Mouse (Mus musculus) lung, embryonic 15.5 days (tissue): ENCODE measurements around the gene Gna15. TPM values are rescaled to one million over a fixed set of nuclear protein-coding genes. Genes with fewer than 3 reads are reported as not detected.

ENCODE experiments used
- ATAC-seq: fragments of 200-750 bp; cut with Nextera tagmentation; 2 replicates; pipeline ENCODE4 v1.8.0; 2017; ENCODE audit warnings: moderate number of reproducible peaks, borderline replicate concordance; ENCODE audit not compliant: low FRiP score, low TSS enrichment; ENCODE audit errors: extremely low read depth
- H3K27ac ChIP-seq: fragments of 300-500 bp; sonication (generic); 2 replicates; pipeline ENCODE4 v1.5.1; 2015; ENCODE audit warnings: moderate library complexity, mild to moderate bottlenecking, inconsistent platforms
- H3K27me3 ChIP-seq: fragments of 300-500 bp; sonication (generic); 2 replicates; pipeline ENCODE4 v1.6.1; 2015; ENCODE audit warnings: inconsistent platforms
- H3K36me3 ChIP-seq: fragments of 300-500 bp; sonication (generic); 2 replicates; pipeline ENCODE4 v1.6.1; 2015; ENCODE audit warnings: inconsistent platforms
- H3K4me1 ChIP-seq: fragments of 300-500 bp; sonication (generic); 2 replicates; pipeline ENCODE4 v1.6.1; 2015; ENCODE audit warnings: inconsistent platforms
- H3K4me2 ChIP-seq: fragments of 300-500 bp; sonication (generic); 2 replicates; pipeline ENCODE4 v1.6.1; 2015; ENCODE audit warnings: inconsistent platforms, mild to moderate bottlenecking, moderate library complexity
- H3K4me3 ChIP-seq: fragments of 300-500 bp; sonication (generic); 2 replicates; pipeline ENCODE4 v1.5.1; 2015; ENCODE audit warnings: mild to moderate bottlenecking, inconsistent platforms
- H3K9ac ChIP-seq: fragments of 300-500 bp; sonication (generic); 2 replicates; pipeline ENCODE4 v1.6.1; 2015; ENCODE audit warnings: inconsistent platforms
- H3K9me3 ChIP-seq: fragments of 300-500 bp; sonication (generic); 2 replicates; pipeline ENCODE4 v1.6.1; 2016; ENCODE audit warnings: inconsistent platforms
- WGBS: fragments of 180-500 bp; shearing (Covaris S2); methylation state at CpG from one replicate; pipeline ENCODE4 v1.1.7; 2015; 5-methylcytosine and 5-hydroxymethylcytosine counted together
- polyA plus RNA-seq: library from polyadenylated mRNA; unstranded; fragments of >200 nt; fragmentation: Nextera tagmentation; extraction: Ambion mirVana; gene quantifications from 2 replicates; pipeline ENCODE4 v1.2.1, GENCODE M21; 2015

Gna15 gene
- polyA plus RNA-seq, 1 experiment from 2014 or later = 1.7 TPM

- Histone ChIP-seq H3K9ac (no peak overlapping the region), H3K4me1 (peaks cover 25% of the 10 kb centered on the region), H3K9me3 (no peaks in the 10 kb centered on the region), H3K27ac (no peak overlapping the region), H3K4me3 (peak overlapping the region; percentile 8; the same call in 1 of the 2 replicates), H3K27me3 (peaks cover 99% of the 10 kb centered on the region), H3K4me2 (peak overlapping the region; percentile 44), H3K36me3 (no peaks in the 10 kb centered on the region)
- WGBS = 3% methylated on average over 16 of the region's 16 CpGs
- ATAC-seq = no peak
Measured at GRCm38 (mm10) chr10:81461673-81462414, 62.2 kb downstream of the Gna15 start.

- no peaks in the 10 kb centered on the region for H3K9me3 ChIP-seq
- no peak overlapping the region for H3K4me3 ChIP-seq
- no peak overlapping the region for H3K4me2 ChIP-seq
- peaks cover 100% of the 10 kb centered on the region for H3K27me3 ChIP-seq
- no peak overlapping the region for H3K9ac ChIP-seq
- H3K36me3 ChIP-seq = no peaks in the 10 kb centered on the region
- peaks cover 25% of the 10 kb centered on the region for H3K4me1 ChIP-seq
- H3K27ac ChIP-seq = no peak overlapping the region
- no peak for ATAC-seq
- 30% methylated on average over 11 of the region's 11 CpGs for WGBS
Measured at GRCm38 (mm10) chr10:81460951-81461350, 63.1 kb downstream of the Gna15 start.

GRCm38 (mm10) chr10:81460471-81460870, 63.6 kb downstream of the Gna15 start:
- Histone ChIP-seq H3K9ac (no peak overlapping the region), H3K4me2 (no peak overlapping the region), H3K36me3 (no peaks in the 10 kb centered on the region), H3K9me3 (no peaks in the 10 kb centered on the region), H3K4me3 (no peak overlapping the region), H3K4me1 (peaks cover 25% of the 10 kb centered on the region), H3K27ac (no peak overlapping the region), H3K27me3 (peaks cover 100% of the 10 kb centered on the region)
- ATAC-seq = no peak
- 30% methylated on average over 20 of the region's 20 CpGs for whole genome bisulfite sequencing

DNA sequence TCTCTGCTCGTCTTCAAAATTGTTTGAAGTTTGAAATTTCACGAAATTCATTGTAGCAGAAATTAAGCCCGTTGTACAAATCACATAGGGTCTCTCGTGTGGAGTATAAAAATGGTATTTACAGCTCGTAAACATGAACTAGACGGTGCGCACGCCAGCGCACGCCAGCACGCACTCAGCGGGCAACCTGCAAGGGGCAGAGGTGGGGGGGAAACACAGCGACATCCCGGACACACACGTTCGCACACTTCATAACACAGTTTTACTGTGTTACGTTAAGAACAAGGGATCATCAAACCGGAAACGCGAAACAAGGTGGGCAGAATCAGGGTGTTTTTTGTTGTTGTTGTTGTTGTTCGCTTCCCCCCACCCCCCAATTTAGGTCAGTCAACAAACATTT, 64.6 kb downstream of the Gna15 start:
- H3K4me3 ChIP-seq = no peak overlapping the region
- H3K36me3 ChIP-seq = no peaks in the 10 kb centered on the region
- no peak for ATAC-seq
- H3K4me1 ChIP-seq = peaks cover 16% of the 10 kb centered on the region
- 59% methylated on average over 21 of the region's 21 CpGs for WGBS
- H3K27me3 ChIP-seq = peaks cover 100% of the 10 kb centered on the region
- no peak overlapping the region for H3K27ac ChIP-seq
- no peak overlapping the region for H3K9ac ChIP-seq
- H3K9me3 ChIP-seq = no peaks in the 10 kb centered on the region
- no peak overlapping the region for H3K4me2 ChIP-seq

DNA sequence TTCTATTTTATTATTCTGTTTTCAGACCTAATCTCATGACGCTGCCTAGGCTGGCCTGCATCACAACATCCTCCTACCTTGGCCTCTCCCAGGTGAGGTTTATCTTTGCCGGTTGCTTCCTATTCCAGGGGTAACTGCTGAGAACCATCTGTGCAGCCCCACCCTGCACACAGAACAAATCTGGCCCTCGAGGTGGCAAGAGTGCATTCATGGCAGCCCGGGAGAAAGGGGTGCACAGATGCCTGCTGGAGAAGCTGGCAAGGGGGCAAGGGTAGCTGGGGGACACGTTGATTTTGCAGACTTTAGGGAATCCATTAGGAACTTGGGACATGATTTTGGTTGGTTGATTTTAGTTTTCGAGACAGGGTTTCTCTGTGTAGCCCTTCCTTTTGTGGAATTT, 65.8 kb downstream of the Gna15 start:
- Histone ChIP-seq H3K9ac (no peak overlapping the region), H3K4me1 (peaks cover 11% of the 10 kb centered on the region; the same call in 1 of the 2 replicates), H3K4me2 (no peak overlapping the region), H3K27ac (no peak overlapping the region), H3K4me3 (no peak overlapping the region), H3K27me3 (peaks cover 100% of the 10 kb centered on the region), H3K36me3 (no peaks in the 10 kb centered on the region), H3K9me3 (no peaks in the 10 kb centered on the region)
- WGBS = 74% methylated on average over 6 of the region's 6 CpGs
- ATAC-seq = no peak

- WGBS = 81% methylated on average over 8 of the region's 8 CpGs
- ATAC-seq = no peak
- peaks cover 100% of the 10 kb centered on the region for H3K27me3 ChIP-seq
Measured at GRCm38 (mm10) chr10:81457624-81458023, 66.4 kb downstream of the Gna15 start.

DNA sequence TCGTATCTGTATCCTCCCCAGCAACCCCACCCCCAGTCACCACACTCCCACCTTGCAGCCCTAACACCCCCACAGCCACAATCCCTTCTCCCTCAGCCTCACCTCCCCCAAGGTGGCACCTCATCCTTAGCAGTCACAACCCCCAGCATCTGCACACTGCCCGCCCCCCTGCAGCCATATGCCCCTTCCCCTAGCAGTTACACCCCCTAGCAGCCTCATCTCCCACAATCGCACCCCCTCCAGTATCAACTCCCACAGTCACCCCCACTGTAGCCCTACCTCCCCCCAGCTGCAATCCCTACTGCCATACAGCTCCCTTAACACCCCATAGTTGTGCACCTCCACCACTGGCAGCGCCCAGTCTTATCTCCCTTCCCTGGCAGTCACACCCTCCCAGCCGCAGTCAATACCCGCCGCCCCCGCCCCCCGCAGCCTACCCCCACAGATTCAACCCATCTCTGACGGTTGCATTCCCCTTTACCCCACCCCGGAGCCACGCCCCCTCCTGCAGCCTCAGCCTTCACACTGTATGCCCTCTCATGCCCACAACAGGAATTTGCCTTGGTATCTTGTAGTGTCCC, 67.0 kb downstream of the Gna15 start:
- Histone ChIP-seq H3K4me2 (no peak overlapping the region), H3K27ac (no peak overlapping the region), H3K4me3 (no peak overlapping the region), H3K9me3 (no peaks in the 10 kb centered on the region), H3K27me3 (peaks cover 100% of the 10 kb centered on the region), H3K36me3 (no peaks in the 10 kb centered on the region), H3K4me1 (peaks cover 11% of the 10 kb centered on the region; the same call in 1 of the 2 replicates), H3K9ac (no peak overlapping the region)
- WGBS = 40% methylated on average over 12 of the region's 12 CpGs
- ATAC-seq = peak; percentile 20; the same call in 1 of the 2 replicates

More at GRCm38 (mm10) chr10:81457624-81458023, 66.4 kb downstream of the Gna15 start:
- Histone ChIP-seq H3K4me1 (peaks cover 11% of the 10 kb centered on the region; the same call in 1 of the 2 replicates), H3K4me2 (no peak overlapping the region), H3K27ac (no peak overlapping the region), H3K36me3 (no peaks in the 10 kb centered on the region), H3K9me3 (no peaks in the 10 kb centered on the region), H3K9ac (no peak overlapping the region), H3K4me3 (no peak overlapping the region)

- Histone ChIP-seq H3K27ac (no peak within 1 kb of the TSS), H3K9me3 (no peaks in the 10 kb centered on the region), H3K36me3 (no peaks in the 10 kb centered on the region), H3K4me1 (peaks cover 5% of the 10 kb centered on the region; the same call in 1 of the 2 replicates), H3K27me3 (peaks cover 100% of the 10 kb centered on the region), H3K9ac (no peak within 1 kb of the TSS), H3K4me3 (no peak within 1 kb of the TSS), H3K4me2 (no peak within 1 kb of the TSS)
- ATAC-seq = no peak
- WGBS = 49% methylated on average over 28 of the region's 28 CpGs
Measured at GRCm38 (mm10) chr10:81455181-81455895, 68.7 kb downstream of the Gna15 start, which contains the start of gene Nfic. Gene Nfic (minus strand): TSS chr10:81455635.

DNA sequence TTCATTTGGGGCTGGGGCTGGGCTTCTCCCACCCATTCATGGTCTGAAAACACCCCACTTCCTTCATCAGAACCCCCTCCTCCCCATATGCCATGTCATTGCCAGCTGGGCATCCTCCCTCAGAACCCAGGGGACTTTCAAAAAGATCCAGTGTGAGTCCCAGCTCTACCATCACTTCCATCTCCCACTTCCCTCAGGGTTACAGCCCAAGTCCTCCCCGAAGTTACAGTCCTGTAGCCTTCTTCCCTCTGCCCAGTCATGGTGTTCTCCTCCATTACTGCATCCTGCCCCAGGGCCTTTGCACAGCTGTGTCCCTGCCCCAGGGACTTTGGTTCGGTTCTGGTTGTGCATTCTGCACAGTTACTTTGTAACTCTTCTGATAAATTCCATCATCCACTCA, 69.9 kb downstream of the Gna15 start:
- 64% methylated on average over 2 of the region's 2 CpGs for WGBS

GRCm38 (mm10) chr10:81452947-81453288, 71.1 kb downstream of the Gna15 start:
- no peak overlapping the region for H3K9ac ChIP-seq
- H3K27me3 ChIP-seq = peaks cover 77% of the 10 kb centered on the region
- H3K4me1 ChIP-seq = peaks cover 5% of the 10 kb centered on the region; the same call in 1 of the 2 replicates
- no peak for ATAC-seq
- H3K9me3 ChIP-seq = no peaks in the 10 kb centered on the region
- no peaks in the 10 kb centered on the region for H3K36me3 ChIP-seq
- H3K27ac ChIP-seq = no peak overlapping the region
- H3K4me3 ChIP-seq = no peak overlapping the region
- no peak overlapping the region for H3K4me2 ChIP-seq
- WGBS = 4% methylated on average over 14 of the region's 14 CpGs

More for the DNA sequence above, 69.9 kb downstream of the Gna15 start:
- Histone ChIP-seq H3K4me3 (no peak overlapping the region), H3K9ac (no peak overlapping the region), H3K4me1 (peaks cover 5% of the 10 kb centered on the region; the same call in 1 of the 2 replicates), H3K36me3 (no peaks in the 10 kb centered on the region), H3K4me2 (no peak overlapping the region), H3K27ac (no peak overlapping the region), H3K27me3 (peaks cover 89% of the 10 kb centered on the region), H3K9me3 (no peaks in the 10 kb centered on the region)
- ATAC-seq = no peak
